Mouse (Mus musculus) CH12.LX (cell line): ENCODE data around the gene Chmp4b. TPM values are rescaled to one million over a fixed set of nuclear protein-coding genes. Genes with fewer than 3 reads are reported as not detected.

ENCODE experiments used
- DNase-seq: peaks from one replicate; pipeline ENCODE4 v3.0.0-alpha.2; 2013; ENCODE audit errors: extremely low read depth
- H3K27ac ChIP-seq: 2 replicates; pipeline ENCODE4 v1.5.1; 2012; ENCODE audit warnings: low read depth, mild to moderate bottlenecking, control low read depth, moderate library complexity; ENCODE audit not compliant: insufficient read depth
- H3K27me3 ChIP-seq: replicated peaks from 2 replicates; pipeline ENCODE3; 2012; ENCODE audit warnings: inconsistent platforms
- H3K36me3 ChIP-seq, 2 experiments: replicated peaks in 1 of 2; 2 replicates each; pipeline versions ENCODE3 to v1.6.1; 2012; ENCODE audit warnings: inconsistent platforms in 1 of 2, low read length in 1 of 2, mild to moderate bottlenecking in 1 of 2, mixed read lengths in 1 of 2, moderate library complexity in 1 of 2; ENCODE audit not compliant: control insufficient read depth in 1 of 2, insufficient read depth in 1 of 2
- H3K4me1 ChIP-seq, 2 experiments: 2 replicates each; pipeline ENCODE4 v1.6.1; 2012; ENCODE audit warnings: inconsistent platforms in 1 of 2, moderate library complexity in 1 of 2; ENCODE audit not compliant: insufficient read depth in 2 of 2, control insufficient read depth in 1 of 2
- H3K4me2 ChIP-seq: 2 replicates; pipeline ENCODE4 v1.6.1; 2012; ENCODE audit warnings: low read depth, mild to moderate bottlenecking, control low read depth; ENCODE audit not compliant: poor library complexity, insufficient read depth, severe bottlenecking
- H3K4me3 ChIP-seq, 3 experiments: fragments of 150-350 bp in 1 of 3; sonication (generic) in 1 of 3; replicated peaks in 1 of 3; 2 replicates each; pipeline versions ENCODE3 to v1.5.1; 2011 to 2012; ENCODE audit warnings: low read depth in 2 of 3, low read length in 2 of 3, mild to moderate bottlenecking in 2 of 3, moderate library complexity in 2 of 3, control low read depth in 1 of 3, improper control_type of control experiment in 1 of 3, inconsistent platforms in 1 of 3, mixed read lengths in 1 of 3; ENCODE audit not compliant: poor library complexity in 1 of 3
- H3K79me2 ChIP-seq: replicated peaks from 2 replicates; pipeline ENCODE4 v1.6.1; 2012; ENCODE audit warnings: mild to moderate bottlenecking, moderate library complexity; ENCODE audit not compliant: control insufficient read depth, poor library complexity, insufficient read depth, severe bottlenecking; ENCODE audit errors: extremely low read depth
- H3K9ac ChIP-seq: 2 replicates; pipeline ENCODE4 v1.6.1; 2012; ENCODE audit warnings: low read depth, mild to moderate bottlenecking, control low read depth, moderate library complexity; ENCODE audit not compliant: insufficient read depth
- H3K9me3 ChIP-seq: replicated peaks from 2 replicates; pipeline ENCODE3; 2012; ENCODE audit warnings: low read length, inconsistent platforms, mixed read lengths
- CTCF ChIP-seq, 2 experiments: IDR thresholded peaks in 1 of 2; conservative IDR thresholded peaks in 1 of 2; 2 replicates each; pipeline ENCODE4 v1.5.1; 2011 to 2012; ENCODE audit warnings: low read depth in 2 of 2, low read length in 2 of 2, improper control_type of control experiment in 1 of 2, inconsistent platforms in 1 of 2, mild to moderate bottlenecking in 1 of 2, moderate library complexity in 1 of 2
- E2F4 ChIP-seq: IDR thresholded peaks from 2 replicates; pipeline ENCODE4 v1.6.1; 2011; ENCODE audit warnings: low read depth, low read length, improper control_type of control experiment; ENCODE audit not compliant: insufficient replicate concordance
- ELF1 ChIP-seq: IDR thresholded peaks from 2 replicates; pipeline ENCODE4 v1.6.1; 2014; ENCODE audit warnings: low read depth, mild to moderate bottlenecking, inconsistent platforms, low read length, improper control_type of control experiment
- ETS1 ChIP-seq: conservative IDR thresholded peaks from 2 replicates; pipeline ENCODE4 v1.6.1; 2012; ENCODE audit warnings: low read depth, mild to moderate bottlenecking, inconsistent platforms, low read length, improper control_type of control experiment, moderate library complexity
- HCFC1 ChIP-seq: IDR thresholded peaks from 2 replicates; pipeline ENCODE4 v1.6.1; 2012; ENCODE audit warnings: low read depth, mild to moderate bottlenecking, inconsistent platforms, low read length, improper control_type of control experiment
- IRF4 ChIP-seq: IDR thresholded peaks from 2 replicates; pipeline ENCODE4 v1.6.1; 2014; ENCODE audit warnings: low read depth, mild to moderate bottlenecking, inconsistent platforms, low read length, improper control_type of control experiment
- KAT2A ChIP-seq: IDR thresholded peaks from 2 replicates; pipeline ENCODE4 v1.6.1; 2012; ENCODE audit warnings: low read length, improper control_type of control experiment, inconsistent platforms; ENCODE audit not compliant: insufficient replicate concordance
- MAX ChIP-seq: IDR thresholded peaks from 2 replicates; pipeline ENCODE4 v1.6.1; 2011; ENCODE audit warnings: low read length, improper control_type of control experiment
- MAZ ChIP-seq: IDR thresholded peaks from 2 replicates; pipeline ENCODE4 v1.6.1; 2012; ENCODE audit warnings: low read depth, mild to moderate bottlenecking, inconsistent platforms, low read length, improper control_type of control experiment, moderate library complexity
- MEF2A ChIP-seq: IDR thresholded peaks from 2 replicates; pipeline ENCODE4 v1.6.1; 2014; ENCODE audit warnings: low read depth, mild to moderate bottlenecking, inconsistent platforms, low read length, improper control_type of control experiment, borderline replicate concordance
- MXI1 ChIP-seq: IDR thresholded peaks from 2 replicates; pipeline ENCODE4 v1.6.1; 2011; ENCODE audit warnings: mild to moderate bottlenecking, low read depth, low read length, improper control_type of control experiment
- NELFE ChIP-seq: IDR thresholded peaks from 2 replicates; pipeline ENCODE4 v1.6.1; 2011; ENCODE audit warnings: low read depth, low read length, improper control_type of control experiment
- POLR2A ChIP-seq: IDR thresholded peaks from 2 replicates; pipeline ENCODE4 v1.6.1; 2011; ENCODE audit warnings: low read depth, mild to moderate bottlenecking, improper control_type of control experiment, low read length
- POLR2AphosphoS2 ChIP-seq: IDR thresholded peaks from 2 replicates; pipeline ENCODE4 v1.6.1; 2011; ENCODE audit warnings: low read depth, low read length, improper control_type of control experiment
- RAD21 ChIP-seq: IDR thresholded peaks from 2 replicates; pipeline ENCODE4 v1.6.1; 2011; ENCODE audit warnings: low read depth, mild to moderate bottlenecking, low read length, improper control_type of control experiment, moderate library complexity
- SIN3A ChIP-seq: IDR thresholded peaks from 2 replicates; pipeline ENCODE4 v1.6.1; 2012; ENCODE audit warnings: low read length, improper control_type of control experiment, inconsistent platforms
- SMC3 ChIP-seq: IDR thresholded peaks from 2 replicates; pipeline ENCODE4 v1.6.1; 2011; ENCODE audit warnings: low read depth, low read length, improper control_type of control experiment
- TCF12 ChIP-seq: IDR thresholded peaks from 2 replicates; pipeline ENCODE4 v1.6.1; 2014; ENCODE audit warnings: low read depth, mild to moderate bottlenecking, inconsistent platforms, low read length, improper control_type of control experiment
- UBTF ChIP-seq: IDR thresholded peaks from 2 replicates; pipeline ENCODE4 v1.6.1; 2012; ENCODE audit warnings: low read depth, mild to moderate bottlenecking, inconsistent platforms, low read length, improper control_type of control experiment, moderate library complexity
- USF1 ChIP-seq: IDR thresholded peaks from 2 replicates; pipeline ENCODE4 v1.6.1; 2014; ENCODE audit warnings: low read depth, mild to moderate bottlenecking, inconsistent platforms, low read length, improper control_type of control experiment
- ZC3H11A ChIP-seq: IDR thresholded peaks from 2 replicates; pipeline ENCODE4 v1.6.1; 2012; ENCODE audit warnings: low read depth, mild to moderate bottlenecking, inconsistent platforms, low read length, improper control_type of control experiment
- ZKSCAN1 ChIP-seq: IDR thresholded peaks from 2 replicates; pipeline ENCODE4 v1.6.1; 2012; ENCODE audit warnings: low read depth, inconsistent platforms, low read length, improper control_type of control experiment, borderline replicate concordance
- dilution Hi-C: fragments of 300-500 bp; cut with MboI; formaldehyde crosslinking; loops from 2 replicates; pipeline ENCODE4 v1.14.3; 2020; ENCODE audit warnings: low sequenced_read_pairs; ENCODE audit not compliant: extremely low pct_unique_long_range_greater_than_20kb, extremely low pct_ligation_motif_present
- in situ Hi-C: fragments of 300-500 bp; cut with MboI; formaldehyde crosslinking; loops from 3 replicates; pipeline ENCODE4 v1.14.3; 2019; ENCODE audit warnings: low sequenced_read_pairs, low pct_ligation_motif_present, low pct_unique_long_range_greater_than_20kb, mixed read lengths
- polyA plus RNA-seq: library from polyadenylated mRNA; unstranded; fragments of >175 nt; gene quantifications from 2 replicates; pipeline ENCODE4 v1.2.1, GENCODE M21; 2012; ENCODE audit warnings: low read depth; ENCODE audit not compliant: insufficient read length
- total RNA-seq, 2 experiments: library from RNA; depleted of rRNA; stranded (reverse); fragments of 300-350 nt in 1 of 2; fragments of >200 nt in 1 of 2; gene quantifications; 2 replicates each; pipeline ENCODE4 v1.2.3; 2012 to 2014

Gene Chmp4b
- total and polyA plus RNA-seq, 3 experiments: 105 to 152 (median 113) TPM

DNA sequence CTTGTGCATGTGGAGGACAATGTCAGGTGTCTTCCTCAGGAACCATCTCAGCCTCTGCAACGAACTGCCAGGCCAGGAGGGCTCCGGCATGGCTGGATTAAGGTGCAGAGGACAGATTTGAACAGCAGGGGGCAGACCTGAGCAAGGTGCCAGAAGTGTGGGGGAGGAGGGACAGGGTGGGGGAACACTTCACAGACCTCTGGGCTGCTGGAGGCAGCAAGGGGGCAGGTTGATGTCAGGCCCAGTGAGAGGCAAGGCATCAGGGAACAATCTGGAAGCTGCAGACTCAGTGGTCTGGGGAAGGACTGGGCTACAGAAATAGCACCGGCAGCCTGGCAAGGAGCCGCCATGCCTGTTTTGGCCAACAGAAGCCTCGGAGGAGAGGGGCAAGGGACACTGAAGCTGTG, 60.8 kb downstream of the Chmp4b start (continued):
- TF ChIP-seq SIN3A (no peak), MXI1 (no peak), ETS1 (no peak), HCFC1 (no peak), USF1 (no peak), E2F4 (no peak)

DNA sequence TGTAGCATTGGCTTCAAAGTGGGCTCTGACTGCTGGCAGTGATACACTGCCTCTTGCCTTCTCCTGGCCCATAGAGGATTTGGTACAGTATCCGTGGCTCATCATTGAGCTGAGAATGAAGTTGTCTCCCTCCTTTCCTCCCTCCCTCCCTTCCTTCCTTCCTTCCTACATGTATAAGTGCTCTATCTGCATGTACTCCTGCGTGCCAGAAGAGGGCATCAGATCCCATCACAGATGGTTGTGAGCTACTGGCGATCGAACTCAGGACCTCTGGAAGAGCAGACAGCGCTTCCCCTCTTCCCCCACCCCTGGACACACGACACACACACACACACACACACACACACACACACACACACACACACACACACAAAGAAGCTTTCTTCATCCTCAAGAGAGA, 61.6 kb downstream of the Chmp4b start:
- in situ Hi-C loops (no loop called here), dilution Hi-C loops (no loop called here)
- H3K9ac ChIP-seq: no peak overlapping the region
- no peaks in the 10 kb centered on the region for H3K79me2 ChIP-seq
- H3K36me3 ChIP-seq: no peaks in the 10 kb centered on the region
- no peak overlapping the region for H3K4me3 ChIP-seq
- peak overlapping the region; percentile 2; the same call in 1 of the 2 replicates for H3K4me2 ChIP-seq
- no peaks in the 10 kb centered on the region for H3K27me3 ChIP-seq
- peaks cover 5 to 21% of the 10 kb centered on the region in 2 experiments for H3K4me1 ChIP-seq
- TF ChIP-seq ZKSCAN1 (no peak), POLR2AphosphoS2 (no peak), NELFE (no peak), HCFC1 (no peak), MAX (no peak), POLR2A (no peak), RAD21 (peak; percentile 64), CTCF (conservative IDR thresholded peaks at IDR 0.05 in 1 of 2, IDR thresholded peaks at IDR 0.05 in 1 of 2; ENCODE audit: low read depth in 2 of 2, low read length in 2 of 2) (peak; percentile 39 to 78; a peak in 3 of 4 replicates), IRF4 (no peak), ELF1 (peak; percentile 51; the same call in 1 of the 2 replicates), TCF12 (peak; percentile 41; the same call in 1 of the 2 replicates), MEF2A (peak; percentile 22; the same call in 1 of the 2 replicates), SMC3 (peak; percentile 80), KAT2A (no peak), UBTF (no peak), ZC3H11A (0 out of 2 replicates have a peak, but pooled peaks have one; percentile 6), SIN3A (no peak), MAZ (peak; percentile 73)
- H3K27ac ChIP-seq: no peak overlapping the region
- H3K9me3 ChIP-seq: no peaks in the 10 kb centered on the region
- peak; percentile 47 for DNase-seq
